Mouse (Mus musculus): Measurements from ENCODE around the gene Myadml2.

Gene Myadml2

DNA sequence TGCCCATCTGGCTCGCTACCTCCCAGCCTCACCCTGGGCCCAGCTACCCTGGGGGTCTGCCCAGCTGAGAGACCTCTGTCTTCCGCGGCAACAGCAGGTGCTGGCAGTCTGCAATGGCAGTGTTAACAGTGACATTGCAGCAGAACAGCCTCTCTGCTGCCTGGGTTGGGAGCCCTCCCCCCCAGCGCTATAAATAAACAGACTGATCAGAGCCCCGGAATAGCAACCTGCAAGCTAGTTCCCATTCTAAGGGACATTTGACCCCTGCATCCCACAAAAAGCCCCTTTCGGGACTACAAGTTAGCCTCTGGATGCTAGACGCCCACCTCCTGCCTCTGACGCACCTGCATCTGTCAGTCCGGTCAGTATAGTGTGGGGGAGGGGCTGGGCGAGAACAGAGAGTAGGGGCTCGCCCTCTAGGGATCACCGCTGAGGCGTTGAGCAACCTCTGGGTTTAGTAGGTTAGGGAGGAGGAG is at the start of gene Myadml2:
Myadml2 (minus strand) TSS at position 158 of the 476 bp plus-strand sequence.
- no peak for TF ChIP-seq GATA4 (IDR thresholded peaks at IDR 0.05; ENCODE audit: insufficient replicate concordance, low read length)

DNA sequence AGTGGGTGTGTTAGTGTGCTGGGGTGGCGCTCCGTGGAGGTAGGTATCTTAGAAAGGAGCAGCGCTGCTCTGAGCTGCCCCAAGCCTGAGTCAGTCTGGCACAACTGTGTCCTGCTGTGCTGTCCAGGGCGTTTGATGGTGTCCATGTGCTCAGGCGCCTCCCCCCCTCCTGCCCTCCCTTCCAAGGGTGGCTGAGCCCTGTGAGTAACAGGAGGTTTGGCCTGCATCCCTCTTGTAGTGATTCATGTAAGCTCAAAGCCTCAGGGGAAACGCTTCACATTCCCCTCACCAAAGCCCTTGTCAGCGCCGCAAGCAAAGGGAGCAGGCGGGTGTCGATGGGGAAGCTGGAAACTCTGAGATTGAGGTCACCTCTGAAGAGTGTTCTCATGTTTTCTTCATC is 49.8 kb upstream of the Myadml2 start:
- no peak for TF ChIP-seq GATA4 (IDR thresholded peaks at IDR 0.05; ENCODE audit: insufficient replicate concordance, low read length)

DNA sequence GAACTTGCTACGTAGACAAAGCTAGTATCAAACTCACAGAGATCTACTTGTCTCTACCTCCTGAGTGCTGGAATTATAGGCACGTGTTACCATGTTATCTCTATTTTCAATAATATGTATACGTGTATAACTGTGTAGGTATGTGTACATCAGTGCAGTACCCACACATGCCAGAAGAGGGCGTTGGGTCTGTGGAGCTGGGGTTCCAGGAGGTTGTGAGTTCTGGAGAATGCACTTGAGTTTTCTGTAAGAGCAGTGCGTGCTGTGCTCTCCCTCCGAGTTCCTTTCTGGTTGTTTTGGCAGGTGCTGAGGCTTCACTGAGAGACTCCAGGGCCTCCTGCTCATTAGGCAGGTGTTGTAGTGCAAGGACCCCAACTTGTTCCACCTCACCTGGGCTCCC is 48.6 kb upstream of the Myadml2 start:
- TF ChIP-seq GATA4 (IDR thresholded peaks at IDR 0.05; ENCODE audit: insufficient replicate concordance, low read length) = no peak

DNA sequence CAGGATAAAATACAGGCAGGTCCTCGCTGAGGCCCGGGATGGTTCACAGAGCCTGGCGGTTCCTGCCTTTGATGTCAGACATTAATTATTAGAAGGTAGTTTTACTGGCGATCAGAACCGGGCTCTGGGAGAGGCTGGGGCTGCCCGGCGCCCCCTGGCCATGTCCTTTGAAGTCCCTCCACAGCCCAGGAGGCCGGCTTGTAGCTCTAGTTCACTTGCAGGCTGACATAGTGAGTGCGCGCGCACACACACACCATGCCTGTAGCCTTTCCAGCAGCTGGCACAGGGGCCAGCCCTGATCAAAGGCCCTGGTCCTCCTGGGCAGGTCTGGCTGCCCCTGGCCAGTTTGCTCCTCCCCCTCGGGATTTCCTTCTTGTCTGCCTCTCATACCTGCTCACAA is 47.7 kb upstream of the Myadml2 start:
- no peak for TF ChIP-seq GATA4 (IDR thresholded peaks at IDR 0.05; ENCODE audit: insufficient replicate concordance, low read length)

DNA sequence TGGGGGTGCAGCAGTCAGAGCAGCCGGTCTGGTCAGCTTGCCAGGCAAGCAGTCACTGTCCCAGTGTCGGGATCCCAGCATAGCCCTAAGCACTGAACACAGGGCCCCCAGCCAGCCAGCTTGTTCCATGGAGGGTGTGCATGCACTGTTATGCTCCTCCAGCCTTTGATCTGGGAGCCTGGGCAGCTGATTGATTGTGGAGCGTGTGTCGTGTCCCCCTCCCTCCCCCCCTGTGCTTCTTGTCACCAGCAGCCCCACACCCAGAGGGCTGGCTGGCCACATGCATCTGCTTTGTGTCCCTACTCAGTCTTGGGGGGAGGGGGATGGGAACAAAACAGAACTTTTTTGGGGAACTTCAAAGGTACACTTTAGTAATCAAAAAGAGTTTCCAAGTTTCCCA is 47.2 kb upstream of the Myadml2 start:
- no peak for TF ChIP-seq GATA4 (IDR thresholded peaks at IDR 0.05; ENCODE audit: insufficient replicate concordance, low read length)

DNA sequence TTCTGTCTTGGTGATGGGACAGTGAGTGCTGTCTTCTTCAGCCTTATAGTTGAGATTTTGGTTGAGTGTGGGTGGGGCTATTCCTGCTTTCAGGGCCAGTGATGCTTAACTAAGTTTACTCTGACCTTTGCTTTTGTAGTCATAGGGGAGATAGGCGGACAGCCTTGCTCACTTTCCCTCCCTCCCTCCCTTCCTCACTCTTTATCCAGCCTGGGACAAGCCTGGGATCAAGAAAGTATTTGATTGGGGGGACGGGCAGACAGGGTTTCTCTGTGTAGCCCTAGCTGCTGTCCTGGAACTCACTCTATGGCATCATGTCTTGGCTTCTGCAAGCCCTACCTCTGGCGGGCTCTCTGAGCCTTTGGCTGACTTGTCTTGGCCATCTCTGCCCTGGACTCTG is 45.5 kb upstream of the Myadml2 start:
- no peak for TF ChIP-seq GATA4 (IDR thresholded peaks at IDR 0.05; ENCODE audit: insufficient replicate concordance, low read length)

DNA sequence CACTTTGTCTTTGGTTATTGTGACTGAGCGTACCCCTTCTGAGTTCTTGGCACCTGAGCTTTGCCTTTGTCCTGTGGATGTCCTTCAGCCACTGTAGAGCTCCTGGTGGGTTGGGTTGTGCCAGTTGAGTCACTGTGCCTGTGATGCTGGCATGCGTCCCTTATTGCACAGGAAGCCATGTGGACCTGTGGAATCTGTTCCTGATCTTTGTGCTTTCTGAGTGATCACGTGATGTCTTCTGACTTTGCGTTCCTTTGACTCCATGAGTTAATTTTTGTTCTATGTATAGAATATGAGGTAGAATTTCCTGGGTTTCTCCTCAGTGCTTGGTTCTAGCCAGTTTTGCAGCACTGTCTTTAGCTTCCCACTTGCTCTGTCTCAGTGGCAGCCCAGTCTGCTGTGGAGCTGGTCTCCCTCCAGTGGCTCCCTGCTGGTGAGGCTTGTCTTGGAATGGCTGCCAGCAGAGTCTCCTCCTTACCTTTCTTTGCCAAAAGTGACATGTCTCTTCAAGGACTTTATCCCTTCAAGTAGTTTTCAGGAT is 44.6 kb upstream of the Myadml2 start:
- no peak for TF ChIP-seq GATA4 (IDR thresholded peaks at IDR 0.05; ENCODE audit: insufficient replicate concordance, low read length)

DNA sequence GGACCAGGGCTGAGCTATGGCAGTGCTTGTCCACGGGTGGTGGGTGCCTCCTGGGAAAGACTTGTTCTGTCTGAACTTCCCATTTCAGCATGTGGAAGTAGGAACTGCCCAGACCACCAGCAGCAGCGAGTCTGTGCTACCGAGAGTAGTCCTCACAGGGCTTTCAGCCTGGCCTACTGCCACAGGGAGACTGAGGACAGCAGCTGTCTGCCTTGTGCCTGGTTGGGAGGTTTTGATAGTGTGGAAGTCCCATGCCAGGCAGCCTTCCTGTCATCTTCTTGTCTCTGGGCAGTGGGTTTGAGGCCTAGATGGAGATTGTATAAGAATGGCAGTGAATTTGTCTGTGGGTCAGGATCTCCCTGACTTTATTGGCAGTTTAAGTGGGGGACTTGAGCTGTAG is 41.4 kb upstream of the Myadml2 start:
- TF ChIP-seq GATA4 (IDR thresholded peaks at IDR 0.05; ENCODE audit: insufficient replicate concordance, low read length) = no peak

DNA sequence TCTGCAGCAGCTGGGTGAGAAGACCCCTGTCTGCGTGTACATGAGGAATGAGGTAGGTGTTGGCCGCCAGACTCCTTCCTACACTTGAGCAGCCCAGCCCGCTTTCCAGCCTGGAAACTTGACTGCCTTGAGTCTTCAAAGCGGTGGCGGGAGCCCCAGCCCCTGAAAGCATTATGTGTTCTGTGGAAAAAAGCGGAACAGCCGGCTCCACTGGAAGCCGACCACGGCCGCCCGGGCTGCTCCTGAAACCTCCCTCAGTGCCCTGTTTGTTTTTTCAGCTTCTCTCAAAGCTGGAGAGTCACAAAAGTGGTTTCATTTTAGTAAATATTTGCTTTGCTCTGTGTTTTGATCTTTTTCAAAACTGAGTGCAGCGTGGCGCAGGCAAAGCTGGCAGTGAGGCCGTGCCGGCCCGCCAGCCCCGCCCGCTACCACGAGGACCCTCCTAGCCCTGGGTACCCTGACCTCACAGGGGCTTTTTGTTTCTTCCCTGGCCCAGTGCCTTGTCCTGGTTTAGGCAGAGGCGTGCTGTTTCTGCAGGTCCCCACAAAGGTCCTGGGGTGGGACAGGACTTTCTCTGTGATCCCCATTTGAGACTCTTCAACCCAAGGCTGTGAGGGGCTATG is 38.8 kb upstream of the Myadml2 start:
- TF ChIP-seq GATA4 (IDR thresholded peaks at IDR 0.05; ENCODE audit: insufficient replicate concordance, low read length) = no peak

DNA sequence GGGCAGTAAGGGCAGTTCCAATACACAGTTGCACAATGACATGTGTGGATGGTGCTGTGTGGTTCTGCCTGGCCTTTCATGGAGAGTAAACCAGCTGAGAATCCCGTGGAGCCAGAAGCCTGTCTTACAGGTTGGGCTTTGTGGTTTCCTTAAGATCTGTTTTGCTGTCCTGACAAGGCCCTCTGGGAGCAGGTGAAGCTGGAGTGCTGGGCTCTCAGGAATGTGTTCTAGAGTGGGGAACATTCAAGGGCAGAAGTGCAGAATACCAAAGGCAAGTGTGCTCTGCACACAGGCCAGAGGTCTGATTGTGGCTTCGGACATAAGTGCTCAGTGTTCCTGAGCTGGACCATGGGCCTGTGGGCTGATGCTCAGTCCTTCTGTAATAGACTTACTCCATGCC is 36.7 kb upstream of the Myadml2 start:
- TF ChIP-seq GATA4 (IDR thresholded peaks at IDR 0.05; ENCODE audit: insufficient replicate concordance, low read length) = no peak

DNA sequence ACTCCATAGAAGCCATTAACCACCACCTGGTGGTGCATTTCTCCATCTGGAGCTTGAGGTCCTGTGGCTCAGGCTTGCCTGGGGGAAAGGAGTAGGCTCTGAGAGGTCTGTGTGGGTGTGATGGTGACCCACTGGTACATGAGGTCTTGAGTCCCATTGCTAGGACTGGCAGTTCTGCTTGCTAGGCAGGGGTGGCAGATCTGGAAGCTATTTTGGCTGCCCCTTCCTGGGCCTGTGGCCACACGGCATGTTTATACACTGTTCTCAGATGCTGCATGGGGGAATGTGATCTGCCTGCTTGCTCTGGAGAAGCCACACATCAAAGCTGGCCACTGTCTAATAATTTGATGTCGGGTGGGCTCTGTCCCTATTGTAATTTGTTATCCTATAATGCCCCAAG is 36.1 kb upstream of the Myadml2 start:
- no peak for TF ChIP-seq GATA4 (IDR thresholded peaks at IDR 0.05; ENCODE audit: insufficient replicate concordance, low read length)

DNA sequence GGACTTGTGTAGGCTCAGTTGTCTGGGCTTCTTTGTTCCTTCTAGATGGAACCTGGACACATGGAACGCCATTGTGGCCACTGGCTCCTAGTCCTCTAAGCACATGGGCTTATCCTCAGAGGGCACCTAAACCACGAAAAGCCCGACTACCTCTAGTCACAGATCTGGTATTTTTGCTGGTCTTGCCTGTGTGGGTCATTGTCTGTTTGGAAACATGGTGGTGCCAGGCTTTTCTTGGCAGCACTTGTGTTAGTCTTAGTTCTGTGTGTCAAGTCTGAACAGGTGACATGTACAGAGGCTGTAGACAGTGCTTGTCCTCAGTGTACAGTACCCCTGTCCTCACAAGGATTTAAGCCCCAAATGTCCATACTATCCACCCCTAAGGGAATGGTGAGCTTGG is 35.6 kb upstream of the Myadml2 start:
- no peak for TF ChIP-seq GATA4 (IDR thresholded peaks at IDR 0.05; ENCODE audit: insufficient replicate concordance, low read length)

DNA sequence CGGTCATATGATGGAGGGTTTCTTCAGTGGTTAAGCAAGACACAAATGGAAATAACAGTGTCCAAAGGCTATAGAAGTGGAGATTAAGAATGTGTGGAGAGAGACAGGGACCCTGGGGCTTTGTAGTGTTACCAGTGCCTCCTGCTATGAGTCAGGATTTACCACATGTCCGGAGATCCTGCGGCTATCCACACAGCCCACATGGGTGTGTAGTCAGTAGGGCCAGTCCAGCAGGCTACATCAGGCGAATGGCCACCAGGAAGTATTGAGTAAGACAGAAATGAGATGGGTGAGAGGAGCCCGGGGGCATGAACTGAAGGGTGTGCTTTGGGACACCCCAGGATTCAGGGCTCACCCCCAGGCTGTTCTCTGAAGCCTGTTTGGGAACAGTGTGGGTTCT is 34.7 kb upstream of the Myadml2 start:
- TF ChIP-seq GATA4 (IDR thresholded peaks at IDR 0.05; ENCODE audit: insufficient replicate concordance, low read length) = no peak

DNA sequence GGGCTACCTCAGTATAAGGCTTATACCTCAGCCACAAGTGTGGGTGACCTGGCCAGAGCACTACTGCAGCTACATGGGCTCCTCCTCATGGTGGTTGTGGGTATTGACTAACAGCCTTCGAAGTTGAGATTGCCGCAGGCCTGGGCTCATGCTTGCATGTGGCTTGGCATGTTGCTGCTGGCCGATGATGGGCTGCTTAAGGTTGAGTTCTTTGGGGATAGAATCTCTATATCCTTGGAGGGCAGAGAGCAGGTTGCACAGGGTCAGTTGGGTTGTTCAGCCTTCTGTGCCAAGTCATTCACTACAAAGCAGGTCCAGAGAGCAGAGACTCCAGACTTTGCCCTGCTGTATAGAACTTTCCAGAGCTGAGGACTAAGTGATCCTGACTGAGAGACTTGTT is 32.0 kb upstream of the Myadml2 start:
- TF ChIP-seq GATA4 (IDR thresholded peaks at IDR 0.05; ENCODE audit: insufficient replicate concordance, low read length) = 0 out of 2 replicates have a peak, but pooled peaks have one; percentile 14

DNA sequence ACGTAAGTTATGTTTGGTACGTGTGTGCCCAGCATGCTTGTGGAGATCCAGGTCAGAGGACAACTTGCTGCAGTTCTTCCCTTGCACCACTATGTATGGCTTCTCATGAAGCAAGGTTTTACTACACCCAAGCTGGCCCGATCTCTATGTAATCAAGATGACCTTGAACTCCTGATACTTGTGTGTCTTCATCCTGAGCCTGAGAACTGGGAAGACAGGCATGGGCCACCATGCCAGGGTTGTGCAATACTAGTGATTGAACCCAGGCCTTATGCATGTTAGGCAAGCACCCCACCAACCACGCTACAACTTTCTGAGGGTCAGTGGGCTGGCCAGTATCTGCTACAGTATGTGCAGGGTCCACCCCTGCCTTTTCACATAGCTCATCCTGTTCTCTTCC is 29.0 kb upstream of the Myadml2 start:
- peak; percentile 45; the same call in 1 of the 2 replicates for TF ChIP-seq GATA4 (IDR thresholded peaks at IDR 0.05; ENCODE audit: insufficient replicate concordance, low read length)

DNA sequence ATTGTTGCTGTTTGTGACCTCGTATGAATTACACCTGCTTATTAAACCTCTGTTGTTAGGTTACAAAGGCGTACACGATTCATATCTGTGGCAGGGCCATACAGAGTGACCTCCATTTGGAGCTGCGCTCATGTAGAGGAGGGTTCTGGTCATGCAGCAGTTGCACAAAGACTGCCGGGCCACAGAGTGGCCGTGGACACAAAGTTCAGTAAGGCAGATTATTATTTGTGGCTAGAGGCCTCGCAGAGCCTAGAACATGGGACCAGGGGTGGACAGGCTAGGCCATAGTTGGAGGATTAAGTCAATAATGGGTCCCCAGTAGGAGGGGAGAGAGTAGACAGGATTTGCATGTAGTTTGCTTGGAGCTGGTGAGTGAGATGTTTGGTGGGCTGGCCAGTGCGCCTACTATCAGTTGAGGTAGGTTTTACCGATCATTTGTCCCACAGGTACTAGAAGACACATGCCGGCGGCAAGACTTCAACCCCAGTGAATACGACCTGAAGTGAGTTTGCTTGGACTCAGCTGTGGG is 25.7 kb upstream of the Myadml2 start:
- TF ChIP-seq GATA4 (IDR thresholded peaks at IDR 0.05; ENCODE audit: insufficient replicate concordance, low read length) = no peak
